Mouse (Mus musculus): Measurements from ENCODE around the gene Mansc4. TPM values are rescaled to one million over a fixed set of nuclear protein-coding genes. Genes with fewer than 3 reads are reported as not detected.

Gene Mansc4
- under 1 TPM in 1 of 2 experiments, not detected in 1; 0.33 TPM for total RNA-seq (2021)
- long read RNA-seq, experiment 1: 0 reads
- long read RNA-seq, experiment 2: 0 reads

DNA sequence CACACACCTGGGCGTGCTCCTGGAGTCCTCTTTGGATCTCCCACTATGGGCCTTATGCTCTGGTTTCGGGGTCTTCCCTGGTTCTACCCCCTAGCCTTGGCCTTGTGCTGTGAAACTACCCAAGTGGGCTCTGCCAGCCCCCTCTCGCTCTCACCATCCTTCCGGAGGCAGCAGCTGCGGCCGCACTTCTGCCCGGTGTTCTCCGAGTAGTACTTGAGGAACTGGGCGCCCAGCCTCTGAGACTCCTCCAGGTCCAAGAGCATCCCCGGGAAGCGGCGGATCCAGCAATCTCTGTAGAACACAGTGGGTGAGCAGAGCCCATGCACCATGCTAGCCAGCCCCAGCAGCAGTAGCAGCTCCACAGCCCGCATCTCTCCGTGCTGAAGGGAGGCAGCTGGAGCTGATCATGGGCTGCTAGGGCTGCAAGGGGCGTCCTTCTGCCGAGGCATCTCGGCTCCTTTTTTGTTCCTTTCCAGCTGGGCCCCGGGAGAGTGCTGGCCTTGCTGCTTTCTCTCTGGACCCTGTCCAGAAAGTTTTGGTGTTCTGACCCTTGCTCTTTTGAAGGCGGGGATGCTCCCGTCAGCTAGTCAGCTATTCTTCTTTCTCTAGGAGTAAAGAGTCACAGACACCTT, at the start of gene Mansc4:
Gene Mansc4, minus strand, starts transcription at position 439 of the 632 bp plus-strand sequence.
- peak; percentile 24 to 57 for DNase-seq

GRCm38 (mm10) chr6:147127239-147127638, 40.4 kb upstream of the Mansc4 start:
- no peak for DNase-seq

DNA sequence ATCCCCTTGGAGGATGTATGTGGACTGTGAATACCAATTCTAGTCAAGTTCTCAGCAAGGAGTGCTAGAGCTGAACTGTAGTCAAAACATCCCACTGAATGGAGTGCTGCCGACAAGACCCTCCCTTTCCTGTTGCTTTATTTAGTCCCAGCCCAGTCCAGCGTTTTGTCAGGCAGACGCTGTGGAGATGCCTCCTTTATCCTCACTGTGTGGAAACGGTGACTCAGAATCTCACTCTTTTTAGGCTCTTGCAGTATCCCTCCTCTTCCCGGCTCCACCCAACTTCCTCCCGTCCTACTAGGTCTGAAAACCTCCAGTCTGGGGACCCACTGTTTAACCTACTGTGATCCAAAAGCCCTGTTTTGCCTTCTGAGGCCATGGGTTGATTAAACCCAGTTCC, 34.5 kb upstream of the Mansc4 start:
- no peak for DNase-seq

- no peak for DNase-seq
Observed at GRCm38 (mm10) chr6:147118190-147118589, 31.4 kb upstream of the Mansc4 start.

DNA sequence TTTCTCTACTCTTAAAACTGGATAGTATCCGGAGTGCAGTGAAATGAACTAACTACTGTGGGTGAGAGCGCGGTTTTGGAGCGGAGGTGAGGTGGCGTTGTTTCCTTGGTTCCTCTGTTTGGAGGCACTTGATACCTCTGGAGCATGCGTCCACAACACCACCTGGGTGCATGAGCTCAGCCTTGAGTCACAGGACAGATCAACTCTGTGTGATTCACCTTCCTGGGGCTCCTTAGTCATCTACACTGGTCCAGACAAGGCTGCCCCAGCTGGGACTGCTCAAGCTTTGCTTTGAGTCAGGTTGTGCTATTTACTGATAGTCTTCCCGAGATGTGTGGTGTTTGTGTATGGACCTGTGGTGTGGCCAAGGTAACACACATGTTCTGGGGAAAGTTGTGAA, 30.9 kb upstream of the Mansc4 start:
- peak in 1 of 2 experiments; percentile 19 for DNase-seq

DNA sequence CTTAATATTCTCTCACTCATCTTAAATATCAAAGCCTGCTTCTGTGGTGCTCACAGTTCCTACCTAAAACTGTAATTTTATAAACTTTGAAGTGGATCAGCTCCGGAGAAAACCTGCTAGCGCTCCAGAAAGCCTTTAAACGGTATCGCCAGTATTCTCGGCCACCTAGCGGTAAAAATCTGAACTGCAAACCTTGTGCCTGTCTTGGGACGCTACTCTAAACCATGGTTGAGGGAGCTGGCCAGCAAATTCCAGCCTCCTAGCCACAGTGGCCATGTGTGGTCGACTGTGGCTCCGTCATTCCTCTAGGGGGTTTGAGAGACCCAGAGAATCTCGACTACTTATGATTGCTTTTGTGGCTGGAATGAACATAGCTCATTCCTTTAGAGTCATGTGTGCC, 29.7 kb upstream of the Mansc4 start:
- DNase-seq: peak; percentile 83 to 90

GRCm38 (mm10) chr6:147109283-147109682, 22.5 kb upstream of the Mansc4 start:
- no peak for DNase-seq

- no peak for DNase-seq
Observed at GRCm38 (mm10) chr6:147106716-147107115, 19.9 kb upstream of the Mansc4 start.

- no peak for DNase-seq
Observed at GRCm38 (mm10) chr6:147105529-147105928, 18.7 kb upstream of the Mansc4 start.

DNA sequence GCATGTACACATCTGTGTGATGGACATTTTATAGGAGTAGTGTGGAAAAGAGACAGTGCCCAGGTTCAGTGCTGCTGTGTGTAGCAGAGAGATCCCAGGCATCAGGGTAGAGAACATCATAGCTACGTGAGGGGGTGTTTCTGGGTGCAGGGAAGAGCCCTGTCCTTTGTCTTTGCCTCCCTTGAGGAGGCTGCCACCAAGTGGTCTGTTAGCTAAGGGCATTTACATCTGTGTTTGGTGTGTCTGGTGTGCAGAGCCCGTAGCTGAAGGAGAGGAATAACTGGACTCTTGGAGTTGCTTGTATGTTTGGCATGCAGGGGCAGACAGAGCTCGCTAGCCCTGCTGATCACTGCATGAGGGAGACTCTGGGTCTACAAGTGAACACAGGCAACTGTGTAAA, 15.5 kb upstream of the Mansc4 start:
- no peak for DNase-seq

DNA sequence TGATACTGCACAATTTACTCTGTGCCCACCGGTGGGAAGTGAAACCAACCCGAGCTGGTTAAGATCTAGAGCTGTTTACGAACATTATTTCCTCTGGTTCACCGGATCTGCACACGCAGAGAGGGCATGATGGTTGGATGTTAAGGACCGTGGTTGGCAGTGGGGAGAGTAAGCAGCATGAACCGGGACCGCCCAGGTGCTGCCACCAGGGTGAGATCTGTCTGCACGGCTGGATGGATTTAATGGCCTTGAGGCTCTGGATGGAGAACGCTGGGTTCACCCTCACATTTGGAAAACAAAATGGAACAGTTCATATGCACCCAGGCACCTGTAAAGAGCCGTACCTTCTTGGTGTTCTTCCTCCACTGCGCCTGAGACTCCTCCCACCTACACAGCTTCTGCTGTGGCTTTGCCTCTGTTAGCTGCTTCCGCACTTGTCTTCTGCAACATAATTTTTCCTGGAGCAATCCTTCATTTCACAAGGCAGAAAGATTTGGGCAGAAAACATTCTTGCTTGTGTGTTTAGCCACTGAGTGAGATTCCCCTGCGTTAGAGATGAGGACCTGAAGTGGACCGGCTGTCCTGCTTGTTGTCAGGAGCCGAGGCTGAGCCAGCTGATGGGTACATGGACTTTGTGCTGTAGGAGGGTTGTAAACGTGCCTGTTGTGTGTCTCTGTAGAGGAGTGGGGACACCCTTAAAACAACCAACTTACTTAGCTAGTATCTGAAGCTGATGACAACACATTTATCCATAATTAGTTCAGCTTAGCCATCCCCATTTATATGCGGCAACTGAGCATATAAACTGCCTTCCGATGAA, 12.8 kb upstream of the Mansc4 start:
- DNase-seq: no peak

- no peak for DNase-seq
Observed at GRCm38 (mm10) chr6:147097346-147097929, 10.6 kb upstream of the Mansc4 start.

DNA sequence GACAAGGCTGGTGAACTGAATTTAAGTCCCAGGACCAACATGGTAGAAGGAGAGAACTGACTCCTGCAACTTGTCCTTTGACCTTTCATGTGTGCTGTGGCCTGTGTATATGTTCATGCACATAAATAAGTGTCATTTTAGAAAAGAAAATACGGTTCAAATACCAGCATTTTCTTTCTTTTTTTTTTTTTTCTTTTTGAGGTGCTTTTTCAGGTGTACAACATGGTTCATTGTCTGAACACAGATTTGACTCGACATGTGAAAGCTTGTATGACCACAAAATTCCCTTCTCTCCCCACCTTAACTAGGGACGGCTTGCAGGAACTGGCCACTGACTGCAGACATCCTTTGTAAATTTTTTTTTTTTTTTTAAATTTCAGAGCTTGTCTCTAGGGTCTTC, 10.1 kb upstream of the Mansc4 start:
- no peak for DNase-seq

- no peak for DNase-seq
Observed at GRCm38 (mm10) chr6:147096109-147096508, 9.3 kb upstream of the Mansc4 start.

- no peak for DNase-seq
Observed at GRCm38 (mm10) chr6:147094771-147095170, 7.9 kb upstream of the Mansc4 start.

DNA sequence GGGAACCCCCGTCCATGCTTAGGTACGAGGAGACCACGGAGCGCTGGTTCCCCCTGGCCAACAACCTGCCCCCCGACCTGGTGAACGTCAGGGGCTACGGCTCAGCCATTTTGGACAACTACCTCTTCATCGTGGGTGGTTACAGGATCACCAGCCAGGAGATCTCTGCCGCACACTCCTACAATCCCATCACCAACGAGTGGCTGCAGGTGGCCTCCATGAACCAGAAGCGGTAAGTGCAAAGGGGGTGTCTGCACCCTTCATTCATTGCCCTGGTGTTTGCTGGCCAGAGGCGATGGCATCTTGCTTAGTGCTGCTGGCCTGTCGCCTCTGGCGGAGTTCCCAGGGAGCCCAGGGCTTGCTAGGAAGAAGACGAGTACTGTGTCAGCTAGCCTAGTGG, 5.3 kb upstream of the Mansc4 start:
- peak; percentile 72 to 74 for DNase-seq

GRCm38 (mm10) chr6:147091136-147092120, 4.6 kb upstream of the Mansc4 start, which contains the start of gene Klhl42:
Gene Klhl42, plus strand, starts transcription at chr6:147091379.
- DNase-seq: peak; percentile 87 to 93

- no peak for DNase-seq
Observed at GRCm38 (mm10) chr6:147090191-147090590, 3.4 kb upstream of the Mansc4 start.

- no peak for DNase-seq
Observed at GRCm38 (mm10) chr6:147088517-147088916, 1.7 kb upstream of the Mansc4 start.

DNA sequence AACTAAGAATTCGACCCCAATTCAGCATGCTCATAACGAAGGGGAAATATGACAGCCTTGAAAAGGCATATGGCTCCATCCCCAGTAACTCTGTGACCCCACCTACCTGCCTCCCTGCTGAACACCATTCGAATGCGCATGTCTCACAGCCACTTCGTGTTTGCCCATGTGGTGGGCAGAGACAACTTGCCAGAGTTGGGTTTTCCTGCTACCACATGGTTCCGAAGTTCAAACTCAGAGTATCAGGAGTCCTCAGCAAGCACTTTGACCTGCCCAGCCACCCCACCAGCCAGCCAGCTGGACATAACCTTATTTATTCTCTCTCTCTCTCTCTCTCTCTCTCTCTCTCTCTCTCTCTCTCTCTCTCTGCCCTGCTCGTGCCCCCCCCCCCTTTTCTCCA, 904 bp upstream of the Mansc4 start:
- no peak for DNase-seq

GRCm38 (mm10) chr6:147085398-147086040, 1.3 kb downstream of the Mansc4 start:
- no peak for DNase-seq
